Mouse (Mus musculus) hindbrain, embryonic 13.5 days (tissue): ENCODE measurements around the gene Phlda1. TPM values are rescaled to one million over a fixed set of nuclear protein-coding genes. Genes with fewer than 3 reads are reported as not detected.

ENCODE experiments used
- ATAC-seq: fragments of 200-750 bp; cut with Nextera tagmentation; 2 replicates; pipeline ENCODE4 v1.8.0; 2017; ENCODE audit warnings: moderate TSS enrichment; ENCODE audit not compliant: low FRiP score
- H3K27ac ChIP-seq: fragments of 300-500 bp; sonication (generic); 2 replicates; pipeline ENCODE4 v1.5.1; 2015; ENCODE audit warnings: inconsistent platforms, mild to moderate bottlenecking, moderate library complexity
- H3K27me3 ChIP-seq: fragments of 300-500 bp; sonication (generic); 2 replicates; pipeline ENCODE4 v1.6.1; 2015; ENCODE audit warnings: mild to moderate bottlenecking, inconsistent platforms
- H3K36me3 ChIP-seq: fragments of 300-500 bp; sonication (generic); 2 replicates; pipeline ENCODE4 v1.6.1; 2015; ENCODE audit warnings: mild to moderate bottlenecking, inconsistent platforms
- H3K4me1 ChIP-seq: fragments of 300-500 bp; sonication (generic); replicated peaks from 2 replicates; pipeline ENCODE4 v1.6.1; 2015; ENCODE audit warnings: inconsistent platforms
- H3K4me2 ChIP-seq: fragments of 300-500 bp; sonication (generic); 2 replicates; pipeline ENCODE4 v1.6.1; 2015; ENCODE audit warnings: inconsistent platforms, mild to moderate bottlenecking, moderate library complexity
- H3K4me3 ChIP-seq: fragments of 300-500 bp; sonication (generic); 2 replicates; pipeline ENCODE4 v1.5.1; 2015; ENCODE audit warnings: mild to moderate bottlenecking, inconsistent platforms
- H3K9ac ChIP-seq: fragments of 300-500 bp; sonication (generic); 2 replicates; pipeline ENCODE4 v1.6.1; 2015; ENCODE audit warnings: mild to moderate bottlenecking, inconsistent platforms
- H3K9me3 ChIP-seq: fragments of 300-500 bp; sonication (generic); 2 replicates; pipeline ENCODE4 v1.6.1; 2016; ENCODE audit warnings: inconsistent platforms
- WGBS: fragments of 180-500 bp; shearing (Covaris S2); methylation state at CpG from one replicate; pipeline ENCODE4 v1.1.7; 2015; 5-methylcytosine and 5-hydroxymethylcytosine counted together
- polyA plus RNA-seq: library from polyadenylated mRNA; unstranded; fragments of >200 nt; fragmentation: Nextera tagmentation; extraction: Ambion mirVana; gene quantifications from 2 replicates; pipeline ENCODE4 v1.2.1, GENCODE M21; 2015

Gene Phlda1
- 65.6 and 70.9 TPM in 2 replicates for polyA plus RNA-seq

GRCm38 (mm10) chr10:111506101-111506925 lies at the start of gene Phlda1:
Phlda1 (plus strand) TSS chr10:111506286.
- H3K9me3 ChIP-seq: no peaks in the 10 kb centered on the region

DNA sequence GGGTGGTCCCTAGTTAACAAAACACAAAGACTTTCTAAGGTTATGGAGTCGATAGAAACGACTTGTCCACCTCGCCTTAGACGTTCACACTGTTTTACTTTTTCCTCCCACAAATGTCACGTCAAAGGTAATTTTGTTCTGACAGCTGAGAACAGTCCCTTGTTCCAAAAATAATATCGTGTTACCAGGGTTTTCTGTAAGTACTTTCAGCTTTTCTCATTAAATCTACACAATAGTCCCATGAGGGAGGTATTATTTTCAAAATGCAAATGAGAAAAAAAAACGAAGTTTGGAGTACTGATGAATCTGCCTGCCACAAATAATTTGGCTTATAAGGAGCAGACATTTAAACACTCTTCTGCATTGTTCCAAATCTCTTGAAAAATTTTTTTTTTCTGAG lies 48.0 kb upstream of the Phlda1 start:
- no peaks in the 10 kb centered on the region for H3K9me3 ChIP-seq
- H3K9ac ChIP-seq: no peak overlapping the region
- ATAC-seq: no peak
- H3K27me3 ChIP-seq: no peaks in the 10 kb centered on the region
- H3K27ac ChIP-seq: no peak overlapping the region
- H3K4me2 ChIP-seq: no peak overlapping the region
- 70% methylated on average over 7 of the region's 7 CpGs for WGBS
- peaks cover 11% of the 10 kb centered on the region; the same call in 1 of the 2 replicates for H3K4me1 ChIP-seq
- H3K4me3 ChIP-seq: no peak overlapping the region
- H3K36me3 ChIP-seq: no peaks in the 10 kb centered on the region

More at GRCm38 (mm10) chr10:111506101-111506925, at the start of gene Phlda1:
- peak within 1 kb of the TSS; percentile 82 for H3K4me3 ChIP-seq
- H3K27ac ChIP-seq: peak within 1 kb of the TSS; percentile 95
- H3K9ac ChIP-seq: peak within 1 kb of the TSS; percentile 98
- no peaks in the 10 kb centered on the region for H3K27me3 ChIP-seq
- WGBS: 0% methylated on average over 75 of the region's 94 CpGs
- H3K36me3 ChIP-seq: no peaks in the 10 kb centered on the region
- peak within 1 kb of the TSS; percentile 78 for H3K4me2 ChIP-seq
- peak; percentile 88 for ATAC-seq
- H3K4me1 ChIP-seq: peaks cover 40% of the 10 kb centered on the region

- Histone ChIP-seq H3K27ac (no peak overlapping the region), H3K4me1 (peaks cover 11% of the 10 kb centered on the region; the same call in 1 of the 2 replicates), H3K9ac (no peak overlapping the region), H3K4me3 (no peak overlapping the region), H3K4me2 (no peak overlapping the region), H3K36me3 (no peaks in the 10 kb centered on the region), H3K27me3 (no peaks in the 10 kb centered on the region), H3K9me3 (no peaks in the 10 kb centered on the region)
- 70% methylated on average over 9 of the region's 9 CpGs for WGBS
- no peak for ATAC-seq
Measured at GRCm38 (mm10) chr10:111459040-111459439, 47.0 kb upstream of the Phlda1 start.

- Histone ChIP-seq H3K4me1 (peaks cover 11% of the 10 kb centered on the region; the same call in 1 of the 2 replicates), H3K9ac (no peak overlapping the region), H3K27me3 (no peaks in the 10 kb centered on the region), H3K27ac (no peak overlapping the region), H3K36me3 (no peaks in the 10 kb centered on the region), H3K9me3 (no peaks in the 10 kb centered on the region), H3K4me2 (no peak overlapping the region), H3K4me3 (no peak overlapping the region)
- ATAC-seq: no peak
- WGBS: 80% methylated on average over 3 of the region's 3 CpGs
Measured at GRCm38 (mm10) chr10:111459874-111460273, 46.2 kb upstream of the Phlda1 start.

DNA sequence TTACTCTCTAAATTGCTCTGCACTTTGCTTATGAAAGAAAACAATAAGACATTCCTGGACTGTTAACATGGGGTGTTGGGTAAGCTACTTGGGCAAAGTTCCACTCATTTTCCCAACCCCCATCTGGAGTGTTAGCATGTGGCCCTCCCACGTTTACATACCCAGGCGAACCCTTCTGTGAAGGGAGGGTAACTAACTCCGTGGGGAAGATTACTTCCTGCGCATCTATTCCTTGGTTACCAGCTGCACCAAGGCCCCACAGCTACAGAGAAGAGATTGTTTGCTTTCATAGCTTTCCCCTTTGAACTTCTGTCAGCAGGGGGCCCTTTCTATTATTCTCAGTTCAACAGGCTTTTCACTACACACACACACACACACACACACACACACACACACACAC lies 45.7 kb upstream of the Phlda1 start:
- Histone ChIP-seq H3K4me3 (no peak overlapping the region), H3K27ac (no peak overlapping the region), H3K36me3 (no peaks in the 10 kb centered on the region), H3K4me1 (peaks cover 11% of the 10 kb centered on the region; the same call in 1 of the 2 replicates), H3K27me3 (no peaks in the 10 kb centered on the region), H3K4me2 (no peak overlapping the region), H3K9me3 (no peaks in the 10 kb centered on the region), H3K9ac (no peak overlapping the region)
- 16% methylated on average over 4 of the region's 4 CpGs for WGBS
- ATAC-seq: no peak

GRCm38 (mm10) chr10:111464833-111465232 lies 41.3 kb upstream of the Phlda1 start:
- WGBS: 84% methylated on average over 1 of the region's 1 CpGs
- Histone ChIP-seq H3K36me3 (no peaks in the 10 kb centered on the region), H3K27ac (no peak overlapping the region), H3K27me3 (no peaks in the 10 kb centered on the region), H3K9ac (no peak overlapping the region), H3K4me3 (no peak overlapping the region), H3K4me2 (no peak overlapping the region), H3K4me1 (peaks cover 6% of the 10 kb centered on the region; the same call in 1 of the 2 replicates), H3K9me3 (no peaks in the 10 kb centered on the region)
- ATAC-seq: no peak

GRCm38 (mm10) chr10:111465409-111465808 lies 40.7 kb upstream of the Phlda1 start:
- H3K27ac ChIP-seq: no peak overlapping the region
- ATAC-seq: no peak
- WGBS: 46% methylated on average over 2 of the region's 2 CpGs
- H3K9ac ChIP-seq: no peak overlapping the region
- H3K27me3 ChIP-seq: no peaks in the 10 kb centered on the region
- no peaks in the 10 kb centered on the region for H3K36me3 ChIP-seq
- H3K9me3 ChIP-seq: no peaks in the 10 kb centered on the region
- H3K4me1 ChIP-seq: peaks cover under 1% of the 10 kb centered on the region; the same call in 1 of the 2 replicates
- no peak overlapping the region for H3K4me2 ChIP-seq
- no peak overlapping the region for H3K4me3 ChIP-seq

DNA sequence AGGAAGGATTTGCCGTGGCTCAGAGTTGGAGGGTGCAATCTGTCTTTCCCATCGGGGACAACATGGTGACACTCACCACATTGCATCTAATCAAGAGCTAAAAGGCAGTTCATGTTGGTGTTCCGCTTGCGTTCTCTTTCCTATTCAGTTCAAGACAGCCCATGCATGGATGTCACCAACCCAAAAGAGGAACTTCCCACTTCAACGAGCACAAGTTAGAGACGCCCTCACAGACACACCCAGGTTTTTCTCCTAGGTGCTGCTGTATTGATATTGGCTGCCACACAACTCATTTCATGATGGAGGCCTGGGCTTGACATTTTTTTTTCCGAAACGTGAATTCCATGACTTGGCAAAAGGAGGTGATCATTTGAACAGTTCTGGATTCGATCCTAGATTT lies 34.9 kb upstream of the Phlda1 start:
- Histone ChIP-seq H3K27me3 (no peaks in the 10 kb centered on the region), H3K9ac (no peak overlapping the region), H3K9me3 (no peaks in the 10 kb centered on the region), H3K4me2 (no peak overlapping the region), H3K4me3 (no peak overlapping the region), H3K36me3 (no peaks in the 10 kb centered on the region), H3K4me1 (peaks cover 30% of the 10 kb centered on the region), H3K27ac (no peak overlapping the region)
- WGBS: 73% methylated on average over 9 of the region's 9 CpGs
- ATAC-seq: no peak

DNA sequence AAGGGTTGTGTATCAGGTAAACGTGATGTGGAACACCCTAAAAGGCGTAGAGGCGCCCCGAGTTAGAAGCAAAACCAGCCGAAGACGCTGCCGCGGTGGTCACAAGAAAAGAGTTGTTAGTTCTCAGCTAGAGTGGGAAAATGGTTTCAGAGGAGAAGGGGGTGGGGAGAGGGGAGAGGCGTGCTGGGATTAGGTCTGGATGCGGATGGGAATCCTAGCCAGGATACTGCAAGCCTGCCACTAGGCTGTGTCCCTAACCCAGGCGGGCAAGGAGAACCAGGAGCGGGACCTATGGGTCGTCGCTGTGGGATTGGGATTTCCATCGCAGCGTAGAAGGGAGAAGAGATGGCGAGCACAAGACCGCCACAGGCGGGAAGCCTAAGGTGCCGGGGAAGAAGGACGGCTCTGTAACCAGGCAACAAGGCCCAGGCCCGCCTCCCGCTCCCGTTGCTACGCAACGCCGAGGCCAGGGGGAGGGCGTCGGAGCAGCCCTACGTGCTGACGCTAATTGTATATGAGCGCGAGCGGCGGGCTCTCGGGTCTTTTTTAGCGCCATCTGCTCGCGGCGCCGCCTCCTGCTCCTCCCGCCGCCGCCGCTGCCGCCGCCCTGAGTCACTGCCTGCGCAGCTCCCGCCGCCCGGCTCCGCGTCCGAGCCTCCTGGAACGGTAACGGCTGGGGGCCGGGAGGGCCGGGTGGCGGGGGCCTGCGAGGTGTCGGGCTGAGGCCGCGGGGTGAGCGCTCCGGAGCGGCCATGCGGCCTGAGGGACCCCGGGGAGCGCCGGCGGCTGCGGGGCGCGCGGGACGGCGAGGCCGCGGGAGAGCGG lies 33.2 kb upstream of the Phlda1 start, which contains the start of gene Nap1l1:
Gene Nap1l1 (plus strand): TSS at position 538 of the 825 bp plus-strand sequence.
- under 1% methylated on average over 69 of the region's 80 CpGs for WGBS
- no peaks in the 10 kb centered on the region for H3K36me3 ChIP-seq

DNA sequence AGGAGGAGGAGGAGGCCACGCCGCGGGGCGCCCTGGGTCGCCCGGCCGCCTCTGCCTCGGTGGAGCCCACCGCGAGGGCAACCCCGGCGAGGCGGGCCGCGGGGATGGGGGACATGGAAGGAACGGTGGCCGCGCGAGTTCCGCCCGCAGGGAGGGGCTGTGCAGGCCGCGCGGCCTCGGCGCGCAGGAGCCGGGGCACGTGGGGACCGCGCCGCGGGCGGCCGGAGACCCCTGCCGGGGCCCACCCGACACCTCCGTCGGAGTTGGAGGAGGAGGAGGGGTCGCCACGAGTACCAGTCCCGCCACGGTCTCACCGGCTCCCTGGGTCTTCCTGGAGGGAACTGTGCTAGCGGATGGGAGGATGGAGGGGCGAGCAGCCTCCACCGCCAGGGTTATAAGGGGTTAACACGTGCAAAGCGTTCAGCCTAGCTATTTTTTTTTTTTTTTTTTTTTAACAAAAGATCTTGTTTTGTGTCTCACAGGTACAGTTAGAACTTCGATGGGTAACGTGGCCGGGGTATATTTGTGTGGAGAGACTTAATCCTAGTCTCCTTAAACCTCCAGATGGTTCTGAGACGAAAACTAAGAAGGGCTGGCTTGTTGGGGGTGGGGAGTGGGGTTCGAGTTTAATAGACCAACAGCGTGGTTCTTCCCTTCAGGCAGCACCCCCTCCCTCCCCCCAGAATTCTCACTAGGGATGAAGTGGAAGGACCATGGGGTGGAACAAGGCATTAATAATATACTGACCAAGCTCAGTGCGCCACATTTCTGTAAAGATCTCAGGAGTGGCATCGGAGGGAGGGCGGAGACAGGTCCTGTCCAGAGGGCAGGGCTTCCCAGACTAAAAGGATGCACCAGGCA lies 32.3 kb upstream of the Phlda1 start:
- ATAC-seq: peak; percentile 75
- Histone ChIP-seq H3K9me3 (no peaks in the 10 kb centered on the region), H3K4me3 (peak overlapping the region; percentile 93), H3K27ac (peak overlapping the region; percentile 99), H3K9ac (peak overlapping the region; percentile 96), H3K27me3 (no peaks in the 10 kb centered on the region), H3K36me3 (no peaks in the 10 kb centered on the region), H3K4me2 (peak overlapping the region; percentile 75), H3K4me1 (peaks cover 45% of the 10 kb centered on the region)
- 0% methylated on average over 50 of the region's 58 CpGs for WGBS

More for the DNA sequence above, 33.2 kb upstream of the Phlda1 start, which contains the start of gene Nap1l1:
- H3K9ac ChIP-seq: peak within 1 kb of the TSS; percentile 96
- peak within 1 kb of the TSS; percentile 75 for H3K4me2 ChIP-seq
- H3K4me3 ChIP-seq: peak within 1 kb of the TSS; percentile 93
- peak within 1 kb of the TSS; percentile 99 for H3K27ac ChIP-seq
- peaks cover 43% of the 10 kb centered on the region for H3K4me1 ChIP-seq
- peak; percentile 100 for ATAC-seq
- H3K9me3 ChIP-seq: no peaks in the 10 kb centered on the region
- no peaks in the 10 kb centered on the region for H3K27me3 ChIP-seq

DNA sequence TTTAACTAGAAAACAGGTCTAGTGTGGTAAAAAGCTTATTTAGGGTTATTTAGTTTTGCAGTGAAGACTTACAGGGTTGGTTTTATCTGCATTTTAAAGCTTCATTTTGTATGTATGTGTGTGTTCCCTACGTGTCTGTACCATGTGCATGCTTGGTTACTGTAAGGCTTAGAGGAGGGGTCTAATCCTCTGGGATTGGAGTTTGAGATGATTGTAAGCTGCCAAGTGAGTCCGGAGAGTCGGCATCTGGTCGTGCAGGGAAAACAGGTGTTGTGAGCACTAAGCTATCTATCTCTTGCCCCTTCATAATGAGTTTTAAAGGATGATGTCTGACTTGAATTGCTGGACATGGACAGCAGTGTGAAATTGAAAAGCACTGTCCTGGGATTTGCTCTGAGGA lies 29.8 kb upstream of the Phlda1 start:
- H3K4me1 ChIP-seq: peaks cover 55% of the 10 kb centered on the region
- H3K9me3 ChIP-seq: no peaks in the 10 kb centered on the region
- peak overlapping the region; percentile 12; the same call in 1 of the 2 replicates for H3K4me3 ChIP-seq
- peaks cover 3% of the 10 kb centered on the region for H3K36me3 ChIP-seq
- ATAC-seq: no peak
- H3K27ac ChIP-seq: no peak overlapping the region
- no peaks in the 10 kb centered on the region for H3K27me3 ChIP-seq
- H3K4me2 ChIP-seq: peak overlapping the region; percentile 32
- 35% methylated on average over 4 of the region's 4 CpGs for WGBS
- H3K9ac ChIP-seq: no peak overlapping the region
